Mouse (Mus musculus) kidney, embryonic 16.5 days (tissue): ENCODE measurements around the gene Efs. TPM values are rescaled to one million over a fixed set of nuclear protein-coding genes. Genes with fewer than 3 reads are reported as not detected.
"Not testable (repeated sequence)": the region's sequence is repeated elsewhere in the genome, so short reads cannot be mapped to it uniquely, and the experiment has no call there.

Experiments used
- ATAC-seq: fragments of 200-750 bp; cut with Nextera tagmentation; 2 replicates; pipeline ENCODE4 v1.8.0; 2017; ENCODE audit warnings: moderate TSS enrichment; ENCODE audit not compliant: low FRiP score, low TSS enrichment
- H3K27ac ChIP-seq: fragments of 300-500 bp; sonication (generic); 2 replicates; pipeline ENCODE4 v1.5.1; 2014; ENCODE audit warnings: low read length
- H3K27me3 ChIP-seq: fragments of 300-500 bp; sonication (generic); 2 replicates; pipeline ENCODE4 v1.6.1; 2014; ENCODE audit warnings: low read length, control low read depth, mixed read lengths; ENCODE audit not compliant: insufficient read depth
- H3K36me3 ChIP-seq: fragments of 300-500 bp; sonication (generic); 2 replicates; pipeline ENCODE4 v1.6.1; 2014; ENCODE audit warnings: low read length, control low read depth, mixed read lengths; ENCODE audit not compliant: insufficient read depth
- H3K4me1 ChIP-seq: fragments of 300-500 bp; sonication (generic); 2 replicates; pipeline ENCODE4 v1.6.1; 2014; ENCODE audit warnings: low read length, control low read depth, mixed read lengths; ENCODE audit not compliant: insufficient read depth
- H3K4me2 ChIP-seq: fragments of 300-500 bp; sonication (generic); replicated peaks from 2 replicates; pipeline ENCODE4 v1.6.1; 2014; ENCODE audit warnings: low read depth, low read length
- H3K4me3 ChIP-seq: fragments of 300-500 bp; sonication (generic); 2 replicates; pipeline ENCODE4 v1.5.1; 2014; ENCODE audit warnings: mild to moderate bottlenecking, low read length
- H3K9ac ChIP-seq: fragments of 300-500 bp; sonication (generic); replicated peaks from 2 replicates; pipeline ENCODE4 v1.6.1; 2014; ENCODE audit warnings: low read length
- H3K9me3 ChIP-seq: fragments of 300-500 bp; sonication (generic); 2 replicates; pipeline ENCODE4 v1.6.1; 2016; ENCODE audit warnings: low read length, control low read depth
- WGBS: fragments of 180-500 bp; shearing (Covaris S2); extraction: QIAGEN DNeasy Blood & Tissue Kit; methylation state at CpG from one replicate; pipeline ENCODE4 v1.1.7; 2014; 5-methylcytosine and 5-hydroxymethylcytosine counted together
- polyA plus RNA-seq: library from polyadenylated mRNA; unstranded; fragments of >200 nt; fragmentation: Nextera tagmentation; extraction: Ambion mirVana; gene quantifications from 2 replicates; pipeline ENCODE4 v1.2.1, GENCODE M21; 2015

The Efs gene
- polyA plus RNA-seq, 1 experiment from 2014 or later: 30.0 TPM

- H3K4me2 ChIP-seq: no peak overlapping the region
- no peaks in the 10 kb centered on the region for H3K27me3 ChIP-seq
- H3K27ac ChIP-seq: no peak overlapping the region
- H3K36me3 ChIP-seq: no peaks in the 10 kb centered on the region
- H3K9ac ChIP-seq: no peak overlapping the region
- no peak for ATAC-seq
- no peaks in the 10 kb centered on the region for H3K9me3 ChIP-seq
- 92% methylated on average over 6 of the region's 6 CpGs for WGBS
- no peaks in the 10 kb centered on the region for H3K4me1 ChIP-seq
- no peak overlapping the region for H3K4me3 ChIP-seq
These were observed 25.7 kb upstream of the Efs start for GRCm38 (mm10) chr14:54951587-54951986.

GRCm38 (mm10) chr14:54950493-54950892 is 24.6 kb upstream of the Efs start:
- no peak overlapping the region for H3K9ac ChIP-seq
- no peak for ATAC-seq
- H3K27ac ChIP-seq: no peak overlapping the region
- WGBS: 60% methylated on average over 12 of the region's 12 CpGs
- H3K36me3 ChIP-seq: no peaks in the 10 kb centered on the region
- H3K4me1 ChIP-seq: no peaks in the 10 kb centered on the region
- no peak overlapping the region for H3K4me2 ChIP-seq
- no peaks in the 10 kb centered on the region for H3K27me3 ChIP-seq
- no peaks in the 10 kb centered on the region for H3K9me3 ChIP-seq
- no peak overlapping the region for H3K4me3 ChIP-seq

- Histone ChIP-seq H3K9me3 (no peaks in the 10 kb centered on the region), H3K4me3 (no peak overlapping the region), H3K27me3 (no peaks in the 10 kb centered on the region), H3K4me1 (no peaks in the 10 kb centered on the region), H3K27ac (no peak overlapping the region), H3K36me3 (no peaks in the 10 kb centered on the region), H3K9ac (no peak overlapping the region), H3K4me2 (no peak overlapping the region)
- no peak for ATAC-seq
- WGBS: 72% methylated on average over 9 of the region's 9 CpGs
These were observed 22.9 kb upstream of the Efs start for GRCm38 (mm10) chr14:54948781-54949180.

GRCm38 (mm10) chr14:54947008-54947407 is 21.1 kb upstream of the Efs start:
- not testable (repeated sequence) for H3K4me3 ChIP-seq, H3K4me2 ChIP-seq, H3K27me3 ChIP-seq, H3K36me3 ChIP-seq, ATAC-seq, H3K9me3 ChIP-seq, H3K9ac ChIP-seq, H3K4me1 ChIP-seq, H3K27ac ChIP-seq
- 86% methylated on average over 8 of the region's 11 CpGs for WGBS

GRCm38 (mm10) chr14:54945975-54946704 is 20.2 kb upstream of the Efs start:
- no peak overlapping the region for H3K27ac ChIP-seq
- no peaks in the 10 kb centered on the region for H3K9me3 ChIP-seq

GRCm38 (mm10) chr14:54944939-54945338 is 19.0 kb upstream of the Efs start:
- WGBS: 76% methylated on average over 2 of the region's 2 CpGs
- H3K27me3 ChIP-seq: no peaks in the 10 kb centered on the region
- no peak overlapping the region for H3K4me3 ChIP-seq
- H3K27ac ChIP-seq: no peak overlapping the region
- no peak for ATAC-seq
- 0 out of 2 replicates have a peak, but pooled peaks cover 3% of the 10 kb centered on the region for H3K4me1 ChIP-seq
- no peaks in the 10 kb centered on the region for H3K36me3 ChIP-seq
- H3K9ac ChIP-seq: no peak overlapping the region
- no peaks in the 10 kb centered on the region for H3K9me3 ChIP-seq
- no peak overlapping the region for H3K4me2 ChIP-seq

More at GRCm38 (mm10) chr14:54945975-54946704, 20.2 kb upstream of the Efs start:
- Histone ChIP-seq H3K4me1 (no peaks in the 10 kb centered on the region), H3K27me3 (no peaks in the 10 kb centered on the region), H3K4me2 (no peak overlapping the region), H3K36me3 (no peaks in the 10 kb centered on the region), H3K9ac (no peak overlapping the region), H3K4me3 (no peak overlapping the region)
- ATAC-seq: no peak
- 64% methylated on average over 19 of the region's 19 CpGs for WGBS

GRCm38 (mm10) chr14:54943971-54944370 is 18.0 kb upstream of the Efs start:
- Histone ChIP-seq H3K4me3 (no peak overlapping the region), H3K27me3 (no peaks in the 10 kb centered on the region), H3K36me3 (no peaks in the 10 kb centered on the region), H3K9me3 (no peaks in the 10 kb centered on the region), H3K4me2 (no peak overlapping the region), H3K27ac (no peak overlapping the region), H3K9ac (no peak overlapping the region), H3K4me1 (0 out of 2 replicates have a peak, but pooled peaks cover 5% of the 10 kb centered on the region)
- 96% methylated on average over 7 of the region's 7 CpGs for WGBS
- ATAC-seq: no peak

- H3K36me3 ChIP-seq: no peaks in the 10 kb centered on the region
- no peak for ATAC-seq
These were observed 16.6 kb upstream of the Efs start for GRCm38 (mm10) chr14:54942479-54942878.

GRCm38 (mm10) chr14:54941024-54941978 is 15.4 kb upstream of the Efs start:
- ATAC-seq: no peak
- Histone ChIP-seq H3K36me3 (no peaks in the 10 kb centered on the region), H3K27ac (no peak overlapping the region), H3K9me3 (no peaks in the 10 kb centered on the region), H3K4me2 (no peak overlapping the region), H3K4me3 (no peak overlapping the region), H3K27me3 (no peaks in the 10 kb centered on the region), H3K9ac (no peak overlapping the region), H3K4me1 (peaks cover 10% of the 10 kb centered on the region; the same call in 1 of the 2 replicates)
- 59% methylated on average over 13 of the region's 13 CpGs for WGBS

More at GRCm38 (mm10) chr14:54942479-54942878, 16.6 kb upstream of the Efs start:
- H3K4me3 ChIP-seq: no peak overlapping the region
- 0 out of 2 replicates have a peak, but pooled peaks cover 5% of the 10 kb centered on the region for H3K4me1 ChIP-seq
- no peak overlapping the region for H3K9ac ChIP-seq
- no peak overlapping the region for H3K27ac ChIP-seq
- 84% methylated on average over 7 of the region's 8 CpGs for WGBS
- no peaks in the 10 kb centered on the region for H3K9me3 ChIP-seq
- H3K4me2 ChIP-seq: no peak overlapping the region
- H3K27me3 ChIP-seq: no peaks in the 10 kb centered on the region
